Mouse (Mus musculus): ENCODE results near the gene Gpr156.

- no peak for TF ChIP-seq CTCF (IDR thresholded peaks at IDR 0.05; ENCODE audit: control insufficient read depth, insufficient read depth, low read length)
- TF ChIP-seq POLR2A (IDR thresholded peaks at IDR 0.05; ENCODE audit: borderline replicate concordance, control insufficient read depth, low read depth, low read length): no peak
Observed at GRCm38 (mm10) chr16:37906456-37906855, 9.8 kb upstream of the Gpr156 start.

Data from bone marrow, adult 2 months (tissue).